Mouse (Mus musculus) T-helper 17 cell (primary cell): Measurements from ENCODE around the gene Thrsp.

ENCODE experiments used
- in situ Hi-C, 2 experiments: fragments of 300-600 bp; cut with MboI, MseI; formaldehyde crosslinking; loops; 1 replicate in 1 of 2; 2 replicates in 1 of 2; pipeline ENCODE4 v1.15.1; 2025; ENCODE audit warnings: high pct_unique_total_duplicates in 2 of 2

The Thrsp gene

GRCm38 (mm10) chr7:97382661-97383060 lies 34.9 kb downstream of the Thrsp start:
- in situ Hi-C loops = no loop called here

GRCm38 (mm10) chr7:97380500-97381123 lies 36.9 kb downstream of the Thrsp start:
- in situ Hi-C loops = no loop called here

- in situ Hi-C loops = no loop called here
These were observed 38.2 kb downstream of the Thrsp start for GRCm38 (mm10) chr7:97379304-97379703.

- in situ Hi-C loops = no loop called here
These were observed 41.6 kb downstream of the Thrsp start for GRCm38 (mm10) chr7:97375906-97376305.

GRCm38 (mm10) chr7:97375101-97375500 lies 42.4 kb downstream of the Thrsp start:
- in situ Hi-C loops = no loop called here

- in situ Hi-C loops = loop anchor here in 1 of 2 experiments (5.0 kb wide), 1 partner anchor 34 kb away; the partner anchor contains the start of genes Kctd21 and Usp35
These were observed 51.6 kb downstream of the Thrsp start for GRCm38 (mm10) chr7:97365887-97366286.
